Mouse (Mus musculus): ENCODE measurements around the gene Jph4.

Gene Jph4

DNA sequence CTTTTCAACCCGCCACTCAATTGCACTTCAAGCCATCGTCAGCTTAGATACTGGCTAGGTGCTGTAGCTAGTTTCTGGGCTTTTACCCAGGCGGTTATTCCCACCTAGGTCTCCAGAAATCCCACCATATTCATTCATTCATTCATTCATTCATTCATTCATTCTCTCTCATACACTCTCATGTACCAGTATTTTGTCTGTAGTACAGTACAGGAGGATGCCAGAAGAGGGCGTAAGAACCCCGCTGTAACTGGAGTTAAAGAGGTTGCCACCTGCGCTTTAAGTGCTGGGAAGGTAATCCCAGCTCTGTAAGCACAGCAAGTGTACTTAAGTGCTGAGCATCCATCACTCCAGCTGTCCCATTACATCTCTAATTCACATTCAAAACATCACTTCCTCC, 22.8 kb downstream of the Jph4 start:
- no peak for DNase-seq

DNA sequence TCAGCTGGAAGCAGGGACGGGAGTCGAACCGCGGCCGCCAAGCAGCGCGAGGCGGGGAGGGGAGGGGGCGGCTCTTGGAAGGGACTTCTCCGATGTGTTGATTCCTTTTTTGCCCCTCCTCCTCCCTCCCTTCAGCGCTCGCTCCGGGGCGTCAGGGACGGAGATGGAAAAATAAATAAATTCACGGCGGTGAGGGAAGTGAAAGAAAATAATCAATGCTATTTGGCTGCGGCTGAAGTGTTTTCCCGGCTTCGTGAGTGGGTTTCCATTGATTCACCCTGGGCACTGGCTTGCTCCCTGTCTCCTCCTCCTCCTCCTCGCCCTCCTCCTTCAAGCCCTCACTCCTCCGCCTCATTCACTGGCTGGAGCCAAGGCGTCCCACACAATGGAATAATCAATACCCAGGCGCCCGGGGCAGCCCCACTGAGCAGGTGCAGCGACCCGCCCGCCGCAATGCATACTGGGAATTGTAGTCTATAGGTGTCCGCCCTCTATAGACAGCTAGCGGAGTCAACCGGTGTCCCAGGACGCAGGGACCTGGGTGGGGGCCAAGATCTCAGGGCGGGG, 24.6 kb downstream of the Jph4 start, which contains the start of gene Zfhx2:
TSS of gene Zfhx2 (minus strand) at position 314 of the 567 bp plus-strand sequence.
- peak; percentile 96 for DNase-seq

DNA sequence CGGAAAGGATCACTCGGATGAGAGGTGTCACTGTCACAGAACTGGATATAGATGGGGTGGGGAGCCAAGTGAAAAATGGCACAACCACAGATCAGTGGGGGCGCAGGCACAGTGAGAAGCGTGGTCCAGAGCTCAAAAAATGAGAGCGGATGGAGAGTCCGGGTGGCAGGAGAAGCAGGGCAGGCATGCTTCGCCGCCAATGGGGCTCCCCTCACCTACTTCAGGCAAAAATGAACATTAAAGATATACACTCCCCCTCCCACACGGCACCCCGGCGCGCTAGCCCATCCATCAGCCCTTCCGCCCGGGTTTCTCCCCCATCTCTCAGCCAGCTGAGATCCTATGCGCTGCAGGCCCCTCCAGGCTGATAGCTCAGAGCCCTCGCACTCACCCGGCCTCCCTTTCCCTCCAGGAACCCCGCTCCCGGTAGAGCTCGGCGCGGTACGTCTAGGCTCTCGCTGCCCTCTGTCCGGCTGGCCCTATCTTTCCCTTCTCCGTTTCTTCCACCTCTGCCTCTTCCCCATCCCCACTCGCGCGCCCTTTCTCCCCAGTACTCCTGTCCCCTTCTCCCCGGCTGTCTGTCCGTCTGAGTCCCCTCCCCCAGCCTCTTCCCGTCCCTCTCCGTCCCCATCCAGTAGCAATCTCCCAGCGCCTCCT, 25.4 kb downstream of the Jph4 start:
- DNase-seq, result peak; percentile 56

DNA sequence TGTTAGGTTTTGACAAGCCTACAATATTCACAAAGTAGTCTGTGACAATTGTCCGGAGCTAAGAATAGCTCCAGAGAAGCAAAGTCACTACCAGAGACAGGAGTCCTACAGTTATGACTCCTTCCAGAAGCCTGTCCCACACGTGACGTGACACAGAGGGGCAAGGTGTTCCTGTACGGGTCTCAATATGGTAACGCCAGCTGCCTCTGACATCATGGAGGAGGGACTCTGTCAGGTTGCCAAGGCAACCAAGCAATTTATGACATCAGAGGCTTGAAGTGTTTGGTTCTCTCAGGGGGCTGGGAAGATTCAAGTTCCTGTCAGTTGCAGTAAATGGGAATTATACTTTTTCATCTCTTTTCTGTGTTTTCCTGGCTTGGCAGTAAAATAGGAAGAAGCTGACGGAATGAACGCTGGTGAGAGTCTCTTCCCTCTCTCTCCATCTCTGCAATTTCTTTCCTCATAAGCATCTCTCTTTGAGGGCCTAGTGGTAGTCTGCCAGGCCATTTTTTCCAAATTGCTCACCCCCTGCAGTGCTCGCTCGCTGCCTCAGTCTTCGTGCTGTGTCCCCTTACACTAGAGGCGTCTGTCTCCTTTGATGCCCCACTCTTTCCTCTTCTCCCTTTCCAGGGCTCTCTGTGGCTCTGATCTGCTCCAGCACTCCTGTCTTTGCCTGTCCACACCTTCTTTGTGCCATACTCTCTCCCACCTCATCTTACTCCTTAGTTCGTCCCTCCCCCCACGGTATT, 27.4 kb downstream of the Jph4 start:
- DNase-seq, result peak; percentile 61

DNA sequence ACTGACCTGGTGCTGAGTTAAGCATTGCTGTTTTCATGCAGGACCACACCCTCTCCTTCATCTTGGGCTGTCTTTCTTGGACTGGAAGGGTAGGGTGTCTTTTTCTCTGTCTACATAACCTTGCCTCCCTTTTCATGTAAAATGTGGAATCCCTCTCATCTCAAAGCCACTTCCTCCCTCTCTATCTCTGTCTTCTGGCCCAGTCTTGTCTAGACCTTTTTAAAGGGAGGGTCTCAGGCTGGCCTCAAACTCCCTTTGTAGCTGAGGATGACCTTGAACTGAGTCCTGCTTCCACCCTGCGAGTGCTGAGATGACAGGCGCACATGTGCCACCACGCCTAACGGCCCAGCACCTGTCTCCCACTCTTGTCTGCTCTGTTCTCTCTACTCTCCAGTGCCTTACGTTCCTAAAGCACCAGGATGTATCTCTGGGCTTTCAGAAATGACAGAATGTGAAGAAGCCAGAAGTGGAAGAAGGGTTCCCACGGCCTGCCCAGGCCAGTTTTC, 30.7 kb downstream of the Jph4 start:
- no peak for DNase-seq

DNA sequence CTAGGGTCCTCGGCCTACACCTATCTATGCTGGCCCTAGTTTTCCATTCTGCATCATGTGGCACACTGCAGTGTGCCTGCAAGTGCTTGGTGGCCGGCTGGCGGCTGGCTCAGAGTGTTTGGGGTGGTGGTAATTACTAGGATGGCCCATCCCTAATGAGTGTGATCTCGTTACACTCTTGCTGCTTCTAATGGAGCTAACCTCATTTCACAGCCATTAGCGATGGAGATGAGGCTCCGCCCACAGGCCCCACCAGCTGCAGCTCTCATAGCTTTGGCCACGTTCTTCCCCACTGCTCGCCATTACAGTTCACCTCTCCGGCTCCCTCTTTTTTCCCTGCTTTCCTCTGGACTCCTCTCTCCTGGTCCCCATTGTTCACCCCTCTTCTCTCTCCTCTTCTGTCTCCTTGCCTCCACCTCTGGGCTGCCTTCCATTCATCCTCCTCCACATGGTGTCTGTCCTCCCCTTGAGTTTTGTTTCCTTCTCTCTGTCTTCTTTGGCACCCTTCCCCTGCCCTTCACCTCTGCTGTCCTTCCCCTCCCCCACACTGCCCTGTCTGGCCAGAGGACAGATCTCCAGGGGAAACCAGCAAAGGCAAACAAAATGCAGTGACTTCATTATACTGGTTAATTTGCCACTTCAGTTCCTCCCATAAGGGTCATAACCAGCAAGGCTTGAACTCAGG, 31.3 kb downstream of the Jph4 start:
- no peak for DNase-seq

DNA sequence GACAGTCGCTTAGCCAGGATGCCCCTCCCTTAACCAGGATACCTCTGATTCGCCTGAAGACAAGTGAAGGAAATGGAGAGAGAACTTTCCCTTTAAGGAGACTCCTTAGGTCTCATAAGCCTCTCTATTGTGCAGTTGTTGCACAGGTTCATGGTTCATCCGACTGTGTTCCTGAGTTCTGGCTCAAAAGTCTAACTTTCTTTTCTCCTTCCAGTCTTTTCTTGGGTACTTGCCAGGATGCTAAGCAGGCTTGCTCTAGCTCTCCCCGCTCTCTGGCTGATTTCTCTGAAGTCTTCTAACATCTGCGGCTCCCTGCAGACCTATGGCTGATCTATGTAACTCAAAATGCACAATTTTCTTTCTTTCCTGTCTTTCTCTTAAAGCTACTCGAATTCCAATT, 33.3 kb downstream of the Jph4 start:
- DNase-seq, result no peak

DNA sequence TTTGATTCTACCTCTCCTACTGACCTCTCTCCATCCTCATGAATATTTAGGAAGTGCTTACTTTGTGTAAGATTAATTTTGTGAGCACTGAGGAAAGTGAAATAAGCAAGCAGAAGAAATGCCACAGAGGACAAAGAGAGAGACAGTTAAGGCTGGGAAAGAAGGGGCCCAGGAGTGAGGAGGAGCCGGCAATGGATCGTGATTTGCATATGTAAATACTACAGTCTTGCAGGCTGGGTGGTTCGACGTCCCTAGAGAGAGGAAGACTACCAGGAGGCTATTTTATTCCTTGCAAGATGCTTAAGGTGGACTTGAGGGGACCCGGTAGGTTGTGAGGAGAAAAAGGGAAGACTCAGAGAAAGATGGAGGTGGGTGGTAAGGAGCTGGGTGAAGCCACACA, 35.6 kb downstream of the Jph4 start:
- no peak for DNase-seq

DNA sequence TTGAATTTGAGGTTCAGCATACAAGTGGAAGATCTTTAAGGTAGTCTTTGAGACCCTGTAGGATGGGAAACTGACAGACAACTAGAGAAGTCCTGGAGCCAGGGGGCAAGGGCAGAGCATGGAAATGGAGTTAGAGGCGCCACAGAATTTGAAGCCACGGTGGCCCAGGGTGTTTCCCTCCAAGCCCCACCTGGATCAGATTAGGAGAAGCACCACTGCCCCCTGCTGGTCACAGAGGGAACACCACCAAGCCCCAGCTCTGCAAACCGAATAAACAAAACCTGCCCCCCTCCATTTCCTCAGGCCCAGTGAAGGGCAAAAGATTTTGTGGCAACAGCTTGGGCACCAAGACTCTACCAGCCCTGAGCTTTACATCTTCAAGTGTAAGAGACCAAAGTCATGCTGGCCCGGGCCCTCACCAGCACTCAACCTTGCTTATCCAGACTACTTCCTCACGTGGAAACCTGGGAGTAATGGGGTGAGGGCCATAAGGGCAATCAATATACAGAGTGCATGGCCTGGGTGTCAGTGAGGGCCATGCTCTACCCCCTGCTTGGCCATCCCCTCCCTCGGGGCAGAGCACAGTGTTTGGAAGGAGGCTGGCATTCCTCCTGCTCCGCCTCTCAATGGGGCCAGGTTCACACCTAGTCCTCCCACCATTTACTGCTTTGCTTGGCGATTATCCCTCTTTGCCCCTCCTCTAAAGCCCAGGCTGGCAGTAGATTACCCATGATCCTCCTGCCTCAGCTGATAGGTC, 37.3 kb downstream of the Jph4 start:
- DNase-seq, result peak; percentile 85

DNA sequence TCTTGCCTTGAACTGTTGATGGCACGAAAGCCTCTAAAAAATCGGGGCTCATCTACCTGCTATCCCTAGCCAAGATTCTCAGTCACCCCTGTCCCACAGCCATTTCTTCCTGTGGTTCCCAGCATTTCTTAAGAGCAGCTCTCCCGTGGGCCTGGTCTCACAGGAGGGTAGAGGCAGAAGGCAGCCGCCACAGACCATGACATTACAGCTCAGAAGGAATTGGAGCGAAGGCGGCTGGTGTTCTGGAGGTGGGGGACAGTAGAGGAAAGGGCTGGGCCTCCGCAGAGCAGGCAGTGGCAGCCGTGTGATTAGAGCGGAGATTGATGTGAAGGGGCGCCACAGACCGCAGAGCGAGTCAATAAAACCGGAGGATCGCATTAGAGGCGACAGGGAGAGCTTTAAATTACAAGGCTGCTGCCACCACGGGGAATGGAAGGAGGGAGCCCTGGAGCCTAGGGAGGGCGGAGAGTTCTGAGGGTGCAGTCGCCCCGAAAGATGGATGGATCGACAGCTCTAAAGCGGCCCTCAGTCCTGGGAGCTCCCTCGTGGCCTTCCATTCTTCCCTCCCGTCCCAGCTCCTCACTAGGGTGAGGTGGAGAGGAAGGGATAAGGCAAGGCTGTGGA, 38.3 kb downstream of the Jph4 start:
- DNase-seq, result peak; percentile 63

DNA sequence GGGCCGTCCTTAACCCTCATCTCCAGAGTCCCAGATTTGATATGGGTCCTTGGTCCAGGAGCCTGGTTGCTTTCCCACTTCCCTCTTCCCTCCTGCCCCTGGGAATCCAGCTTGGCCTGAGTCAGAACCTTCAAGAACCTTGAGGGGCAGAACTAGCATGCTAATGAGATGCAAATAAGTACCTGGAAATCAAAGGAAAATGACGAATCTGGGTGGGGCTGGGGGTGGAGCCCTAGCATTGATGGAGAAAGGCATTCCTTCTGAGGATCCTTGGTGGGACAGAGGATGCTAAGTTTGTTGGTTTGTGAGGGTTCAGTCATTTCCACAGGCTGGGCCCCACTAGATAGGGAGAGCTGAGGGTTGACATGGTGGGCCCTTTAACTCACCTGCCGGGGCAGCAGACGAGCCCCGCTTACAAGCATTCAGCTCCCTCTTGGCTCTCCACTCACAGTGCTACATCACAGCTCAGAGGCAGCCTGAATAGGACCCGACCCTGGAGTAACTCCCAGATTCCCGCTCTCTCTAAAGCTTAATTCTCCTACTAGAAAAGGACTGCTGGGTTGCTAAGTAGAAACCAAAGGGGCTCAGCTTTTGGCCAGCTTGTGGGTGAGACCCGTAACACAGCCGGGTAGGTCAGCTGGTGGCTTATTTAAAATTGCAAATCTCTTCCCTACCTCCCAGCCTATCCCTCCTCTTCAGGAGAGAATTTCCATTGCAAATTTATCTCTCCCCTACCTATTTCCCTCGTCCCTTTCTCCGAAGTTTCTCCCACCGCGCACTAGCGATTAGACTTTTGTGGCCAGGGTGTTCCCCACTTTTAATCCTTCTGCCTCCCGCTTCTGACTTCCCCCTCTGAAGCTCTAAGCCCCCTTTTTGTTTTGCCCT, 39.0 kb downstream of the Jph4 start:
- no peak for DNase-seq

DNA sequence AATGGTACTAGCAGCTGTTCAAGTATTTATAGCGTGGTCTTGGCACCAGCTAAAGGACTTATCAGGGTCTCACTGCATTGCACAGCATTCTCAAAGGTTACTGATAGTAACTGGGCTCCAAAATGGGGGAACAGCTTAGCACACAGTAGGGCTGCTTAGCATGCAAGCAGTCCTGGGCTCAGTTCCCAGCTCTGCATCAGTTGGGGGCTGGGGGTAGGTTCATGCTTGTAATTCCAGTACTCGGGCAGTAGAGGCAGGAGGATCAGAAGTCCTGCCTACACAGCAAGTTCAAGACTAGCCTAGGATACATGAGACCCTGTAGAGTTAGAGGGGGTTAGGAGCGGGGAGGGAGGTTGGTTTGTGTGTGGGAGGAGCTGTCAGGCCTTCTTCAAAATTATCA, 39.8 kb downstream of the Jph4 start:
- DNase-seq, result no peak

DNA sequence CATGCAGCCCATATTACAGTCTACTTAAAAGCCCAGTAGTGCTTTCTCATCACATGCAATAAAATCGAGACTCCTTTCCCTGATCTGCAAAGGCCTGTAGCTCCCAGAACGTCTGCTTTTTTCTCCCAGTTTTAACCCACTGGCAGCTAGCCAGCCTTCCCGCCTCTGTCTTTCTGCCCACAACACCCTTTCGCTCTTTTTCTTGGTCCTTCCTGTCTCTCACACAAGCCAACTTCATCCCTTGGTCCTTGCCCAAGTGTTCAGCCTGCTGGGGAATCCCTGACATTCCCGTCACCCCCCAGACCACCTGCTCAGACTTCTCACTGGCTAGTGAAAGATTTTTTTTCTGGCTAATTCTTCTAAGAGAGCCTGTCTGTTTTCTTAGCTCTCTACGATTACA, 40.5 kb downstream of the Jph4 start:
- DNase-seq, result no peak

DNA sequence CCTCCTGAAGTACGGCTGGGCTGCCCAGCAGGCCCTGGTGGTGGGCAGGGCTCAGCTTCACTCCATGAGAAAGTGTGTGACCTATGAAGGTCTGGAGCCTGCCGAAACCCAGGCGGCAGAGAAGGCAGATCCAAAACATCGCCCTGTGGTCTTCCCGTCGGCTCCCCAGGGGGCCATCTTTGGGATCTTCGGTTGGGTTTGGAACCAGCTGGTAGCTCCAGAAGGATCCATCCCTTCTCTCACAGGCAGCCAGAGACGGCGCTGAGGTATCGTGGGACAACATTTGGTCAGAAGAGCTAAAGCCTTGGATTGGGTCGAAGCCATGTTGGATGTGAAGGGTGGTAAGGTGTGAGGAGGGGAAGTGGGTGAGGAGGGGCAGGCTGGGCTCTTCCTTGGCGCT, 42.3 kb downstream of the Jph4 start:
- no peak for DNase-seq

DNA sequence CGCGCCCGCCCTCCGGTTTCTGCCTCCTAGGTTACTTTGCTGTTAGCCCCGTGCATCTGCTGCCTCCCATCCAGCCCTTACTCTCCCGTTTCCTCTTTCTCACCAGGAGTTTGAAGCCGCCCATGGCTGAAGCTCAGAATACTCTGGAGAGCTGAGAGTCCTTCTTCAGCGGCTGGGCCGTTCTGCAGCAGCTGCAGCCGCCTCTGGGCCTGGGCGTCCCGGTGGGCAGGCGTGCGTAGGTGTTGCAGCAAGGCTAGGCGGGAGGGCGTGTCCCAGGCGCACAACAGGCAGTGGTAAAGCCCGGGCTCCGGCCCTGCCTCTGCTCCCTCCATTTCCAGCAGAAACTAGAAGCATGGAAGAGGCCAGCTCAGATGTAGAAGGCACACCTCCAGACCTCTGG, 45.0 kb downstream of the Jph4 start:
- no peak for DNase-seq

DNA sequence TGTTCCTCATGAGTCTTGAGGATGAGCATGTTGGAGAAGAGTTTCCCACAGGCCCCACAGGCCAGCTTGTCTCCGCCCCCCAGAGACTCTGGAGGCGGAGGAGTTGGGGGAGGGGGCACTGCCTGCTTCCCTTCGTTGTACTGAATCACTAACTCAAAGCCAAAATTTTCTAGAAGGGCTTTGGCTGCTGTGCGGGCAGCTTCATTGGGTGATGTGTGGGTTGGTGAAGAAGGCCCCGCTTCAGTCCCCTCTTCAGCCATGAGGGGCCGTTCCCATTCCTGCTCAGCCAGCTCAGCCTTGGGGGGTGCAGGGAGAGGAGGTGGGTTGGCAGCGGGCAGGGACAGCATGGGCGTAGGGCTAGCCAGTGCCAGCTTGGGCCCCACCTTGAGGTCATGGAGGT, 50.7 kb downstream of the Jph4 start:
- DNase-seq, result no peak

DNA sequence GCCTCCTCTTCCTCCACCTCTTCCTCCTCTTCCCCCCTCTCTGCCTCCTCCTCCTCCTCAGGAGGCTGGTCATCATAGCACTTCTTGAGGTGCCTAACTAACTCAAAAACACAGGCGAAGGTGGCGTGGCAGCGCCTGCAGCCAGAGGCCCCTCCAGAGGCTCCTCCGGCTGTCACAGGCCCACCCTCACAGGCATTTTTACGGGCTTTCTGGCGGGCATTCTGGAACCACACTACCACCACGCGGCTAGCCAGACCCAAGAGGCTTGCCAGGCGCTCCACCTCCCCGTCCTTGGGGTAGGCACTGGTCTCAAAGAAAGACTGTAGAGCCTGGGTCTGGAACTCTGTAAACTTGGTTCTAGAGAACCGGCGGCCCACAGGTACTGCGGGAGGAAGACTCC, 51.3 kb downstream of the Jph4 start:
- DNase-seq, result no peak

DNA sequence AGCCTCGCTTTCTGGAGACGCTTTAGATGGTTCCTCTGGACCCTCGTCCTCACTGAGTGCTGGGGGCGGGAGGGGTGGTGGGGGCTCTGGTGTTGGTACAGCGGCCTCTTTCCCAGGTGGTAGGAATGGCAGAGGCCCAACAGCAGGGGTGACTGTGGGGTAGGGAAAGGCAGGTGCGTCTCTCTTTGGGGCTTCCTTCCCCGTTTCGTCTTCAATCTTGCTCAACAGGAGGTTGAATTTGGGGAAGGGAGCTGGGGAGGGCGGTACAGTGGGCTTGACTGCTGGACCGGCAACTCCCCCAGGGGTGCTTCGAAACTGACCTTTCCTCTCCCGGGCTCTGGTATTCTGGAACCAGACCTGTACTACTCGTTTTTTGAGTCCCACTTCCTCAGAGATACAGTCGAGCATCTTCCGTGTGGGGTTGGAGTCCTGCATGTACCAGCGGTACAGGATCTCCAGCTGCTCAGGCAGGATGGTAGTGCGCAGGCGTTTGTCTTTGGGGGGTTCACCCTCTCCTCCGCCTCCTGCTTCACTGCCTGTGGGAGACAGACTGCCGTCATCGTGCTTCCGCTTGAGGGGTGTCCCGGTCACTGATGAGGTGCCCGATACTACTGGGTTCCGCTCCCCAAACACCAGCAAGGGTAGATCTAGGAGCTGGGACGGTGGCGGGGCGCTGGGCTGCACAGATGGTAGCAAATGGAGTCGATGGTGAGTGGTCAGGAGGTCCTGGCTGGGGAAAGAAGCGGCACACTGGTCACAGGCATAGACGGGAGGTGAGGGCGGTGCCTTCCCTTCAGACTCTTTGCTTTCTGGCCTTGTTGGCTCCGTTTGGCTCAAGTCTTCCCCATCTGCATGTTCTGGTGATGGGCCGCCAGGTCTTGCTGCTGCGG, 52.0 kb downstream of the Jph4 start:
- DNase-seq, result no peak

DNA sequence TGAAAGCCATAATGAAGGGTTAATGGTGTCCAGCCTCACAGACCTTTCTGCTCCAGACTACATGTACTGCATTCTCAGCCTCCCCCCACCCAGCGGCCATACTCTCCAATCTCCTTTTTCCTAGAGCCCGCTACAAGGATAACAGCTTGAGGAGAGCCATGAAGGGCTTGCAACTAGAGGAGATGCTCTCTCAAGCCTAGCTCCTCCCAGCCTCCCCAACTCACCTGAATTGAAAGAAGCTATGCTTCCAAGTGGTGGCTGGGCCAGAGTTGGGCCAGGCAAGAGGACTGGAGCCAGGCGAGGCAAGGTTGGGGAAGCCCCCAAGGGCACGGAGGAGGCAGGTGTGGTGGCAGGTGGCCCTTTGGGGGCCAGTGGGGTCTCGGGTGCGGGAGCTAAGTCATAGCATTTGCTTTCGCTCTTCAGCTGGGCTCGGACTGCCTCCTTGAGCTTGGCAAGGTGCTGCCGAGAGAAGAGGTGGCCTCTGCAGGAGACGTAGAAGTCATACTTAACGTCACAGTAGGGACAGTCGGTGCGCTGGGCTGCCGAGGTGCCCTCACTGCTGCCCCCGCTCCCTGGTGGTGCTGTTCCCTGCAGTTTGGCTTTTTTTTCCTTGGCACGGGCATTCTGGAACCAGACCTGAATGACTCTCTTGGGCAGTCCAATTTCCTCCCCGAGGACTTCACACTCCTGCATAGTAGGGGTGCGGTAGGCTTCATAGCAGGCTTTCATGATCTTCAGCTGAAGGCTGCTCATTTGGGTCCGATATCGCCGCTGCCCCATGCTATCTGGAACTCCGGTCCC, 53.0 kb downstream of the Jph4 start:
- no peak for DNase-seq
